Mouse (Mus musculus) embryonic facial prominence, embryonic 11.5 days (tissue): ENCODE results near the gene Mindy4. TPM values are rescaled to one million over a fixed set of nuclear protein-coding genes. Genes with fewer than 3 reads are reported as not detected.

ENCODE experiments used
- ATAC-seq: fragments of 200-750 bp; cut with Nextera tagmentation; replicated peaks from 2 replicates; pipeline ENCODE4 v1.8.0; 2017; ENCODE audit warnings: low read depth; ENCODE audit not compliant: insufficient number of reproducible peaks, low FRiP score, low TSS enrichment
- DNase-seq: peaks from one replicate; pipeline ENCODE4 v3.0.0-alpha.2; 2015; ENCODE audit warnings: low spot score
- H3K27ac ChIP-seq: fragments of 300-500 bp; sonication (generic); replicated peaks from 2 replicates; pipeline ENCODE4 v1.5.1; 2014; ENCODE audit warnings: mild to moderate bottlenecking, low read depth, low read length, control low read depth
- H3K27me3 ChIP-seq: fragments of 300-500 bp; sonication (generic); 2 replicates; pipeline ENCODE4 v1.6.1; 2014; ENCODE audit warnings: mild to moderate bottlenecking, low read length, moderate library complexity, mixed read lengths; ENCODE audit not compliant: control insufficient read depth, insufficient read depth
- H3K36me3 ChIP-seq: fragments of 300-500 bp; sonication (generic); replicated peaks from 2 replicates; pipeline ENCODE4 v1.6.1; 2014; ENCODE audit warnings: low read depth, mild to moderate bottlenecking, low read length, moderate library complexity, mixed read lengths; ENCODE audit not compliant: control insufficient read depth, insufficient read depth
- H3K4me1 ChIP-seq: fragments of 300-500 bp; sonication (generic); 2 replicates; pipeline ENCODE4 v1.6.1; 2014; ENCODE audit warnings: low read length, mixed read lengths; ENCODE audit not compliant: control insufficient read depth, insufficient read depth
- H3K4me2 ChIP-seq: fragments of 300-500 bp; sonication (generic); 2 replicates; pipeline ENCODE4 v1.6.1; 2014; ENCODE audit warnings: low read depth, mild to moderate bottlenecking, control low read depth, low read length, moderate library complexity
- H3K4me3 ChIP-seq: fragments of 300-500 bp; sonication (generic); 2 replicates; pipeline ENCODE4 v1.5.1; 2014; ENCODE audit warnings: low read depth, low read length, control low read depth
- H3K9ac ChIP-seq: fragments of 300-500 bp; sonication (generic); replicated peaks from 2 replicates; pipeline ENCODE4 v1.6.1; 2014; ENCODE audit warnings: mild to moderate bottlenecking, control low read depth, low read length
- H3K9me3 ChIP-seq: fragments of 300-500 bp; sonication (generic); replicated peaks from 2 replicates; pipeline ENCODE4 v1.6.1; 2016; ENCODE audit warnings: mild to moderate bottlenecking, low read length, inconsistent platforms, mixed read lengths; ENCODE audit not compliant: control insufficient read depth
- WGBS: fragments of 180-500 bp; shearing (Covaris S2); extraction: QIAGEN DNeasy Blood & Tissue Kit; methylation state at CpG from one replicate; pipeline ENCODE4 v1.1.7; 2014; 5-methylcytosine and 5-hydroxymethylcytosine counted together
- polyA plus RNA-seq: library from polyadenylated mRNA; unstranded; fragments of >200 nt; fragmentation: Nextera tagmentation; extraction: Ambion mirVana; gene quantifications from 2 replicates; pipeline ENCODE4 v1.2.1, GENCODE M21; 2014

Gene Mindy4
- polyA plus RNA-seq, 1 experiment from 2014 or later = 26.0 TPM

DNA sequence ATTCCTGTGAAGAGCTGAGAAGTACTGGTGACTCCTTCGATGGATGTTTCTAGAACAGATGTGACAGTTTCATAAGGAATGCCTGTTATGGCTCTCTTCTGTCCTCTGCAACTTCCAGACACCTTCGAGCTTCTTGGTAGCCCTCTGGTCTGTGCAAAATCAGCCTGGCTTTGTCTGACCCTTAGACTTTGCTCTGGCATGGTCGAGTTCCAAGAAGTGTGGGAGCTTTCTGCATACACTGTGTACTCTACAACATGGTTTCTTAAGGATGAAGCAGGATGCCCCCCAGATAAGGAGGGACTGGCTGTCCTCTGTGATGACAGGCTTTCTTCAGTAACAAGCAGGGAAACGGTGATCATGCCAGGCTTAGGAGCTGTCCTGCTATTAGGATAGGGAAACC, 125.0 kb downstream of the Mindy4 start:
- Histone ChIP-seq H3K9ac (no peak overlapping the region), H3K36me3 (no peaks in the 10 kb centered on the region), H3K4me2 (no peak overlapping the region), H3K4me1 (no peaks in the 10 kb centered on the region; the same call in 1 of the 2 replicates), H3K9me3 (no peaks in the 10 kb centered on the region), H3K27ac (no peak overlapping the region), H3K4me3 (no peak overlapping the region), H3K27me3 (no peaks in the 10 kb centered on the region)
- ATAC-seq = no peak
- DNase-seq = no peak
- WGBS = 76% methylated on average over 4 of the region's 4 CpGs

- 43% methylated on average over 6 of the region's 6 CpGs for WGBS
- Histone ChIP-seq H3K9ac (no peak overlapping the region), H3K27me3 (no peaks in the 10 kb centered on the region), H3K36me3 (no peaks in the 10 kb centered on the region), H3K27ac (no peak overlapping the region), H3K4me2 (no peak overlapping the region), H3K4me1 (peaks cover 6% of the 10 kb centered on the region), H3K4me3 (no peak overlapping the region), H3K9me3 (no peaks in the 10 kb centered on the region)
- DNase-seq (no peak), ATAC-seq (no peak)
Measured at GRCm38 (mm10) chr6:55331315-55331714, 128.1 kb downstream of the Mindy4 start.

GRCm38 (mm10) chr6:55332100-55332772, 129.1 kb downstream of the Mindy4 start:
- Histone ChIP-seq H3K4me2 (no peak overlapping the region), H3K9me3 (no peaks in the 10 kb centered on the region), H3K27ac (no peak overlapping the region), H3K36me3 (no peaks in the 10 kb centered on the region), H3K27me3 (no peaks in the 10 kb centered on the region), H3K4me1 (peaks cover 7% of the 10 kb centered on the region), H3K9ac (no peak overlapping the region), H3K4me3 (no peak overlapping the region)
- 0 out of 2 replicates have a peak, but pooled peaks have one; percentile 5 for ATAC-seq
- WGBS = 56% methylated on average over 5 of the region's 5 CpGs
- DNase-seq = peak; percentile 48

DNA sequence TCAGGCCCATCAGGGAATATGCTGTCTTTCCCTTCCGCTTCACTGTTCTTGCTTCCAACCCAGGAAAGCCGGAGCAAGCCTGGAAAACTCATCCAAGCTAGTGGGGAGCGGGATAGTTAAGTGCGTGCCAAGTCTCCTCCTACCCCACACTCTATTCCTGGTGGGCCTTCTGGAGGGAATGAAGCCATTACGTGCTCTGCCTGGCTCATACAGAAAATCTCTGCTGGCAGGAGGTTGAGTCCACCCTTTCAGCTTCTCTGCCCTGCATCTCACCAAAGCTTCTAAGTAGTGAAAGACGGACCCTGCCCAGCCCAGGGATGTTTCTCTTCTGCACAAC, 129.6 kb downstream of the Mindy4 start:
- DNase-seq = no peak
- no peak overlapping the region for H3K27ac ChIP-seq

DNA sequence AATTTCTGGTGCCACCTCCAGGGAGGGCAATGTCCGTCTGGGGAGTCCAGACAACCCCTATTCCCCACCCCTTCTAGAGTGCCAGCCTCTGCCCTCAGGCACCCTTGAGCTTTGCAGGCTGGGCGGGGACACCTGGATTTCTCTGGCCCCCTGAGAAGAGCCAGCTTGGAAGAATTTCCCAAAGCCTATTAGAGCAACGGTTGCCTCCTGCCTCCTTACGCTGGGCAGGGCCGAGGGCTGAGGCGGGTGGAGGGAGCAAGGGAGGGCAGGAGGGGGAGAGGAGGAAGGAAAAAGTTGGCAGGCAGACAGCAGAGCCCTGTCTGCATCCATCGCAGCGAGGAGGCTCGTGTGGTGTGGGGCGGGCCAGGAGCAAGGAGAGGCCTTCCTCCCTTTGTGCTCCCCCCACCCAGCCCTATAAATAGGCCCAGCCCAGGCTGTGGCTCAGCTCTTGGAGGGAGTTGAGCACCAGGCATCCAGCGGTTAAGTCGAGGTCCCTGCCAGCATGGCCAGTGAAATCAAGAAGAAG, 132.9 kb downstream of the Mindy4 start, which contains the start of gene Aqp1:
Aqp1 (plus strand) TSS at position 444 of the 526 bp plus-strand sequence.
- Histone ChIP-seq H3K4me1 (peaks cover 7% of the 10 kb centered on the region), H3K27me3 (no peaks in the 10 kb centered on the region), H3K9ac (no peak within 1 kb of the TSS; the same call in 1 of the 2 replicates), H3K4me3 (no peak within 1 kb of the TSS), H3K27ac (no peak within 1 kb of the TSS; the same call in 1 of the 2 replicates), H3K9me3 (no peaks in the 10 kb centered on the region), H3K4me2 (no peak within 1 kb of the TSS; the same call in 1 of the 2 replicates), H3K36me3 (no peaks in the 10 kb centered on the region)
- 21% methylated on average over 12 of the region's 12 CpGs for WGBS
- ATAC-seq (peak; percentile 63; the same call in 1 of the 2 replicates), DNase-seq (peak; percentile 27)

More for the DNA sequence above, 129.6 kb downstream of the Mindy4 start:
- H3K9ac ChIP-seq = no peak overlapping the region
- no peak for ATAC-seq
- H3K36me3 ChIP-seq = no peaks in the 10 kb centered on the region
- WGBS = 86% methylated on average over 6 of the region's 6 CpGs
- H3K4me3 ChIP-seq = no peak overlapping the region
- H3K27me3 ChIP-seq = no peaks in the 10 kb centered on the region
- no peaks in the 10 kb centered on the region for H3K9me3 ChIP-seq
- peaks cover 7% of the 10 kb centered on the region for H3K4me1 ChIP-seq
- no peak overlapping the region for H3K4me2 ChIP-seq

GRCm38 (mm10) chr6:55337242-55337641, 134.1 kb downstream of the Mindy4 start:
- H3K36me3 ChIP-seq = no peaks in the 10 kb centered on the region
- ATAC-seq (no peak), DNase-seq (no peak)
- WGBS = 80% methylated on average over 5 of the region's 5 CpGs
- H3K4me2 ChIP-seq = no peak overlapping the region
- H3K27me3 ChIP-seq = no peaks in the 10 kb centered on the region
- H3K27ac ChIP-seq = no peak overlapping the region
- H3K4me1 ChIP-seq = peaks cover 7% of the 10 kb centered on the region
- H3K9ac ChIP-seq = no peak overlapping the region
- no peaks in the 10 kb centered on the region for H3K9me3 ChIP-seq
- no peak overlapping the region for H3K4me3 ChIP-seq

GRCm38 (mm10) chr6:55338077-55338476, 134.9 kb downstream of the Mindy4 start:
- Histone ChIP-seq H3K9me3 (no peaks in the 10 kb centered on the region), H3K36me3 (no peaks in the 10 kb centered on the region), H3K27ac (no peak overlapping the region), H3K4me1 (peaks cover 7% of the 10 kb centered on the region), H3K27me3 (no peaks in the 10 kb centered on the region), H3K9ac (no peak overlapping the region), H3K4me3 (no peak overlapping the region), H3K4me2 (no peak overlapping the region)
- WGBS = 31% methylated on average over 6 of the region's 6 CpGs
- no peak for DNase-seq
- no peak for ATAC-seq
